Mouse (Mus musculus) CD8-positive naive resting alpha-beta T cell, adult 2 months (primary cell): ENCODE measurements around the gene Hspa1l.
"Not testable (repeated sequence)": the region's sequence is repeated elsewhere in the genome, so short reads cannot be mapped to it uniquely, and the experiment has no call there.

Source experiments
- DNase-seq, 2 experiments: peaks; one replicate each; pipeline ENCODE4 v3.0.0; 2022; ENCODE audit warnings: low read depth in 2 of 2, low spot score in 2 of 2

The Hspa1l gene

DNA sequence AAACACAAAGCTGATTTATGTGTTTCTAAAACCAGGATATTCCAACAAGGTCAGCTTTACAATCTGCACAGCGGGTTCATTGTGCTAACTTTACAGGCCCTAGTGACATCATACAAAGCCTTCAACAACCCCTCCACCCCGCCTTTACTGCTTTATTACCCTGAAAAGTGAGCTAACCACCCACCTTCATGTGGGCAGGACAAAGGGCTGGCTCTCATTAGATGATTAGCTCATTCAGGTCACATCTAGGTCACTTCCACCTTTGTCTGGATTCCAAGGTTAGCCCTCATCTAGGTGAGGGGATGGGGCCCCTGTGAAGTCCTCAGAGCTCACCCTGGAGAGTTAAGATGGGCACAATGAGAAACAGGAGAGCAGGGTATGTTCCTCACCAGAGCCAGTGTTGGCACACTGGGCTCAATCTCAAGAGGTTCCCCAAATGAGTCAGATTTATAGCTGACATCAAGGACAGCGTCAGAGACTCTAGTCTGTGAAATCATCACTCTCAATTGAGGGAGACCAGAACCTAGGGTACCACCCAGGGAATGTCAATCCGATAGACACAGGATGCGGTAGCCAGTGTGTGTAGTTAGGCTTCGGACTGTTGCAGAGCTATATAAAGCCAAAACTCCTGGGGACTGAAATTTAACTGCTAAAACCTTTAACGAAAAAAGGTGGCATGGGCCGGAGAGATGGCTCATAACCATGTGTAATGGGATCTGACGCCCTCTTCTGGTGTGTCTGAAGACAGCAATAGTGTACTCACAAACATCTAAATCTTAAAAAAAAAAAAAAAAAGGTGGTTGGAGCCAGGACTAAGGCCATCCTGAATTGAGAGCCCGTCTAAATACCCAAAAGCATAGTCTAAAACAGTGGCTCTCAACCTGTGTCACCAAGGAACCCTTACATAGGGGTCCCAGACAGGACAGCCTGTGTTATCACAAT lies 21.7 kb upstream of the Hspa1l start:
- DNase-seq: no peak

DNA sequence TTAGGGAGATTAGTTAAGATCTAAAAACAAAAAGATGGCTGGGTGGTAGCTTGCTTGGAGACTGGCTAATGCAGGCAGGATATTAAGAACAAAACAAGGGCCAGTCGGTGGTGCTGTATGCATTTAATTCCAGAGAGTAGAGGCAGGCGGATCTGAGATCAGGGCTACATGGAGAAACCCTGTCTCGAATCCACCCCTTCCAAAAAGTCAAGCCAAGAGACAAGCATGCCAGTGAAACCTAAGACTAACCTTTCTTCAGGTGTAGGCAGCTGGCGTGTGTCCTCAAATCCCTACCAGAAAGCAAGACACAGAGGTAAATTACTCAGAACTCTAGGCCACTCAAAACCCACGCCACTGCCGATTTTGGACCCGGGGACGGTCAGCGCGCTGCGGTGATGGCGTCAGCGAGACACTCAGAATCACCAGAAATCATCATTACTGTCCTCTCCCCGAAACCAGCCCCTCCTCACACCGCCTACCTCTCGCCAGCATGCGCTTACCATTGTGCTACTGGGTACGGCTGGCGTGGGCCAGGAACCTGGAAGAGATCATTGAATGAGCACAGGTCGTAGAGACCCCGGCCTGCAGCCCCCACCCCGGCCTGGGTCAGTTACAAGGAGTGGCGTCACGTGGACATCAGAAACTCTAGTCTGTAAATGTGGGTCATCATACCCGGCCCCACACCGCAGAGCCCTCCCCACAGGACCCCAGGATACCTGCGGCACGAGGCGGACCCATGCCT lies 20.7 kb upstream of the Hspa1l start:
- peak in 1 of 2 experiments; percentile 11 for DNase-seq

DNA sequence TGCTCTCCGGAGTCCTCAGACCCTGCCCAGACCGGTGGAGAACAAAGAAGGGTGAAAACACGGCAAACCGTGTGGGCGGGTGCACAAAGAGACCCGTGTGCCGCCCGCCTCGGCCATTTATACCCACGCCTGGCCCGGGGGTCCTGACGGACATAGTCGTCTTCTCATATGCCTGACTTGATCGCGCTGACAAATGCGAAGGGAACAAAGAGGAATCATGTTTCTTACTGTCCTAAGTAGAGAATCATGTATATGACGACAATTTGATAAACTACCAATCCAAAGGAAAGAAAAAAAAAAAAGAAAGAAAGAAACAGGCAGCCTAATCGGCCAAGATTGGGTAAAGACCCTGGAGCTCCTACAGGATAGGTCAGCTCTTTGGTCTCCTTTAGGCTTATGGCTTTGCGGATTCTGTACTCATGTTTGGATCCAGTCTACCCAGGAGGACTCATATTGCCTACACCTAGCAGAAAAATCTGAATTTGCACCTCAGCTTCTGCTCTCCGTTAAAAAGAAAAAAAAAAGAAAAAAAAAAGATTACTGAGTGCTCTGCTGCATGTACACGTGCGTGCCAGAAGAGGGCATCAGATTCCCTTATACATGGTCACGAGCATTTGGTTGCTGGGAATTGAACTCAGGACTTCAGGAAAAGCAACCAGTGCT lies 20.0 kb upstream of the Hspa1l start:
- peak; percentile 67 for DNase-seq

DNA sequence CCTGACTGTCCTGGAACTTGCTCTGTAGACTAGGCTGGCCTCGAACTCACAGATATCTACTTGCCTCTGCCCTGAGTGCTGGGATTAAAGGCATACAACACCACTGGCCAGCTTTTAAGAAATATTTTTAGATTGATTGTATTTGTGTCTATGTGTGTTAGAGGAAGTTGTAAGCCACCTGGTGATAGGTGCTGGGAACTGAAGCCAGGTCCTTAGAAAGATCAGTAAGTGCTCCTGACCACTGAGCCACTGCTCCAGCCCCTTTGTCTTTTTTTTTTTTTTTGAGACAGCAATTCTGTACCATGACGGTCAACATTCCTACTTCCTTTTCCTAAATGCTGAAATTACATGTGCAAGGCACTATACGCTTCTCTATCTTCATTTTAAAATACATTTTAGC lies 19.2 kb upstream of the Hspa1l start:
- DNase-seq: no peak

DNA sequence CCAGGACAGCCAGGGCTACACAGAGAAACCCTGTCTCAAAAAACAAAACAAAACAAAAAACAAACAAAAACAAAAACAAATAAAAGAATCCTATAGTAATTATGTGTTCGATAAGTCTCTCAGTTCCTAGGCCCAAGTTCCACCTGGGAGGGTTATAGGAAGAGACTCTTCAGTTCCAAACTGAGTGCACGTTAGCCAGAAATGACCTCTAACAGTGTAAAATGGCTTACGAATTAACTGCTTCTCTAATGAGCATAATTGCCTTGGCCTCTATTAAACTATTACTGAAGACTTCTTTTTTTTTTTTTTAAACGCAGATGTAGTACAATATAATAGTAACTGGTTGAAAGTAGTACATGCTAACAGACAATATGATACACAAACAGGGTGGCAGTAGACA lies 18.6 kb upstream of the Hspa1l start:
- no peak for DNase-seq

DNA sequence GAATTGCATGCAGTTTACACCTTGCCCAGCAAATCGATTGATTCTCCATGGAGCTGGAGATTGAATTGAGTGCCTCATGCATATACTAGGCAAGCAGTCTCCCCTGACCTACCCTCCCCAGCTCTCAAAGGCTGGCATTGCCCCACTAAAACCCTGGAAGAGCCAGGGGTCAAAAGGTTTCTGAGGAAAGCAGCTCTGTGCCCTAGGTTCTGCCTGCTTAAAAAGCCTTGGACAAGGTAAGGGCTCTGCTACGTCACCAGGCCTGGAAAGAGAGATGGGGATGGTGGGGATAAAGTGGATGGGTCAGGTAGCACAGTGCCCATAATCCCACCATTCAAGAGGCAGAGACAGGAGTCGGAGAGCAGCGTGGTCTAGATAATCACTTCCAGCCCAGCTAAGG lies 17.7 kb upstream of the Hspa1l start:
- no peak for DNase-seq

DNA sequence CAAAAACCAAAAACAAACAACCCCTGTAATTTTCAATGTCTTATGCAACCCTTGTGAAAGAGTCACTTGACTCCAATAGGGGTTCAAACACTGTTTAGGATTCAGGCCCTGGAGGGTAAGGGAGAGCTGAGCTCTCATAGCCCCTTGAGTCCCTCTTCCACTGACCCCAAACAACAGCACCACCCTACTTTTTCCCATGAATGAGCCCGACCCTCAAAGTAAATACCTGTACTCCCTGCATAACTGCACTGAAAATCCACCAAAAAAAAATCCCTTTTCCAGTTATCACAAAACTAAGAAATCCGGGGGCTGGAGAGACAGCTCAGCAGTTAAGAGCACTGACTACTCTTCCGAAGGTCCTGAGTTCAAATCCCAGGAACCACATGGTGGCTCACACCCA lies 16.6 kb upstream of the Hspa1l start:
- DNase-seq: no peak

DNA sequence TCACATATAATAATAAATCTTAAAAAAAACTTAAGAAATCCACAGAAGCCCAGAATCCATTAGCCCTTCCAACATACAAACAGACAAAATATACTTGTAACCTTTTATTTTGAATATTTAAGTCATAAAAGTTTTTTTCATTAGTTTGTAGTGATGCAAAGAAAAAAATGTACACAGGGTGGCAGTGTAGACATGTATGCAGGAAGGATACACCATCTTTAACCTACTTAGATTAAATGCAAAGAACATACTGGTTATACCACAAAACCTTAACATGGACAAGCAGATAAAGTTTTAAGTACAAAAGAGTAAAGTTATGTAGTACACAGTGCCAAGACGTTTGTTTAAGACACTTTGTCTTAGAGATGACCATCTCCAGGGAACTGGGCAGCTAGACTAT lies 16.2 kb upstream of the Hspa1l start:
- no peak for DNase-seq

DNA sequence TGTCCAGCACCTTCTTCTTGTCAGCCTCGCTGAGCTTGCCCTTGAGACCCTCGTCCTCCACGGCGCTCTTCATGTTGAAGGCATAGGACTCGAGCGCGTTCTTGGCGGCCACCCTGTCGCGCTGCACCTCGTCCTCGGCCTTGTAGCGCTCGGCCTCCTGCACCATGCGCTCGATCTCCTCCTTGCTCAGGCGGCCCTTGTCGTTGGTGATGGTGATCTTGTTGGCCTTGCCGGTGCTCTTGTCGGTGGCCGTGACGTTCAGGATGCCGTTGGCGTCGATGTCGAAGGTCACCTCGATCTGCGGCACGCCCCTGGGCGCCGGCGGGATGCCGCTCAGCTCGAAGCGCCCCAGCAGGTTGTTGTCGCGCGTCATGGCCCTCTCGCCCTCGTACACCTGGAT lies 15.2 kb upstream of the Hspa1l start:
- DNase-seq: not testable (repeated sequence)

DNA sequence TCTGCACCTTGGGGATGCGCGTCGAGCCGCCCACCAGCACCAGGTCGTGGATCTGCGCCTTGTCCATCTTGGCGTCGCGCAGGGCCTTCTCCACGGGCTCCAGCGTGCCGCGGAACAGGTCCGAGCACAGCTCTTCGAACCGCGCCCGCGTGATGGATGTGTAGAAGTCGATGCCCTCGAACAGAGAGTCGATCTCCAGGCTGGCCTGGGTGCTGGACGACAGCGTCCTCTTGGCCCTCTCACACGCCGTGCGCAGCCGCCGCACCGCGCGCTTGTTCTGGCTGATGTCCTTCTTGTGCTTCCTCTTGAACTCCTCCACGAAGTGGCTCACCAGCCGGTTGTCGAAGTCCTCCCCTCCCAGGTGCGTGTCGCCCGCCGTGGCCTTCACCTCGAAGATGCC lies 14.5 kb upstream of the Hspa1l start:
- not testable (repeated sequence) for DNase-seq

DNA sequence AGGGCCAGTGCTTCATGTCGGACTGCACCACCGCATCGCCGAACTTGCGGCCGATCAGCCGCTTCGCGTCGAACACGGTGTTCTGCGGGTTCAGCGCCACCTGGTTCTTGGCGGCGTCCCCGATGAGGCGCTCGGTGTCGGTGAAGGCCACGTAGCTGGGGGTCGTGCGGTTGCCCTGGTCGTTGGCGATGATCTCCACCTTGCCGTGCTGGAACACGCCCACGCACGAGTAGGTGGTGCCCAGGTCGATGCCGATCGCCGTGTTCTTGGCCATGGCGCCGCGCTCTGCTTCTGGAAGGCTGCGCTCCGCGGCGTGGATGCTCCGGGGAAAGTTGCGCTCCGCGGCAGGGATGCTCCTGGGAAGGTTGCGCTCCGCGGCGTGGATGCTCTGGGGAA lies 13.8 kb upstream of the Hspa1l start:
- DNase-seq: not testable (repeated sequence)

DNA sequence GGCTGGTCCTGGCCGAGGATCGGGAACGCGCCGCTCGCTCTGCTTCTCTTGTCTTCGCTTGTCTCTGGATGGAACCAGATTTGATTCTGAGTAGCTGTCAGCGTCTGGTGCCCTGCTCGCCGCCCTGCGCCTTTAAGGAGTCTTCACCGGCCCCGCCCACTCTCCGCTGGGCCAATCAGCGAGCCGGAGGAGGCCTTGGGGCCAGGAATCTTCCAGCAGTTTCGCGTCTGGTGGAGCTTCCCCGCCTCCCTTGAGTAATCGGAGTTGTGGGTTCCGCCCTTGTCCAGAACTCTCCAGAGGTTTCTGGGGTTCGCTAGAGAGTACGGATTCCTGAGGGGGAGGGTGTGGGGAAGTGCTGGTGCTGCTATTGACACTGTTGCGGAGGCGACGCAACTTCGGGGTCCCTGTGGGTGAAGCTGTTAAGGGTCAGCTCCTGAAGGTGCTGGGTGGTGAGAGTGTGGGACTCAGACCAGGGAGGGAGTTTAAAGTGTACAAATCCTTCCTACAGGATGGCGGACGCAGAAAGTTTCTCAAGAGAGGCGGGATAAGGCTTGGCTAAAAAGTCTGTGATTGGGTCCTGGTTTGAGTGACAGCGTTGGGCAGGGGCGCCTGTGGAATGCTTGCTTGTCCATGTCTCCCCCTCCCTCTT lies 13.2 kb upstream of the Hspa1l start, which contains the start of gene Hspa1b:
Hspa1b (minus strand) TSS at position 109 of the 649 bp plus-strand sequence.
- DNase-seq: peak; percentile 45 to 64

DNA sequence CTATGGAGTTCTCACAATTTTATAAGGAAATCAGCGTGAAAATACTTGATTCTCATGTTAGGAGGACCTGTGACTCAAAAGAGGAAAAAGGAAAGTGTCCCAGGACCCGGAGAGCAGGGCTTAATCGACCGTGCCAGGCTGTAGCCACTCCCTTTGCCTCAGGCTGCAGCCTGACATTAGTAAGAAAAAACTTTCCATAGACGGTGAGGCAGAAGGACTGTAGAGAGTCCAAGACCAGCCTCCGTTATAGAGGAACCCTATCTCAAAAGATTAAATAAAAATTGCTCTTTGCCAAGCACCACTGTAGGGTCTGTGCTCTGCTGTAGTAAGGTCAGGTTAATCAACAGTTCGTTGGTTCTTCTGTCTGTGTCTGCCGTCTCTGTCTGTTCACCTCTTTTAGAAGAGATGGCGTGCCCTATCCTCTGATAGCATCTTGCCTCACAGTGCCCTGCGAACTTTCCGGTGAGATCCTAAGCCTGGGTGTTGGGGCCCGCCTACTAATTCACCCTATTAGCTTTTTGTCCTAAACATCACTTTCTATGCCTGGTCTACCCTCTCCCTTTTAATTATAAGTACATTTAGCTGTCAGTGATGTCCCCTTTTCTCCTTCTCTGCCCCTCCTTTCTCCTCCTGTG lies 12.5 kb upstream of the Hspa1l start:
- no peak for DNase-seq

DNA sequence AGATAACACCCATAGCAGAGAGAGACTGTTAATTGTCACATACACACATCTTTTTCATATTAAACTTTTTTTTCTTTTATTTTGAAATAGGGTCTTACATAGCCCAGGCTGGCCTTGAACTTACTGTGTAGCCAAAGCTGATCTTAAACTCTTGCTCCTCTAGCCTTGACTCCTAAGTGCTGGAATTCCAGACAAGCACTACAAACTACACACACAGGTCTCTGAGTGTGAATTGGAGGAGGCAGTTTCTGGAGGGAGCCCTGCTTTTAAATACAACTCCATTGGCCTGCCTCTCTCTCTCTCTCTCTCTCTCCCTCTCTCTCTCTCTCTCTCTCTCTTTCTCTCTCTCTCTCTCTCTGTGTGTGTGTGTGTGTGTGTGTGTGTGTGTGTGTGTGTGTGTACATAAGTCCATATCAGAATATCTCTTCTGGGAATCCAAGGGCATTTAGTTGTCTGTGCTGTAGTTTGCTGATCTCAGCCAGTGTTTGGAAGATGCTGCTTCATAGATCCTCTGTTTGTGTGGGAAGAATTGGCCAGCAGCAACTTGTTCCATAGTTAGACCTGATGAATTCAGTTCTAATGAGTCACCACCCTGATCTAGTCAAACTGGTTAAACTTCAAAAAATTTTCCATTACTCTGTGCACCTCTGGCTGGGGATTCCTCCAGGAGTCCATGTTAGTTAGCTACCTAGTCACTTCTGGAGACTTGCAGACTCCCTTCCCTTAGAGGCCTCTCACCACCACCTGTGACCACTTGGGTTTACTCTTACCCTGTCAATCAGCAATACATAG lies 11.6 kb upstream of the Hspa1l start:
- no peak for DNase-seq

DNA sequence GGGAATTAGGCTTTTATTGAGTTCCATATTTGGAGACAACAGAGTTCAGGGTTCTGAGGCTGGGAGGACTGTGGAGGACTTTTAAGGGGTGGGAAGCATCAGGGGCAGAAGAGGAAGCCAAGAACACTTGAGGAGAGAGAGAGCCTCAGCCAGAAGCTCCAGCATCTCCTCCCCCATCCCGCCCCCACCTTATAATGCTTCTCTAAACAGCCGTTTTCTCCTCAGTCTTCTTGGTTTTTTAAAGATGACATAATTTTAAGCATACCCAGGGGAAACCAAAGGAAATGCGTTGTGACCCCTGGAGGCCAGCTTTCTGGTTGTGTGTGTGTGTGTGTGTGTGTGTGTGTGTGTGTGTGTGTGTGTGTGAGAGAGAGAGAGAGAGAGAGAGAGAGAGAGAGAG lies 10.4 kb upstream of the Hspa1l start:
- DNase-seq: no peak

DNA sequence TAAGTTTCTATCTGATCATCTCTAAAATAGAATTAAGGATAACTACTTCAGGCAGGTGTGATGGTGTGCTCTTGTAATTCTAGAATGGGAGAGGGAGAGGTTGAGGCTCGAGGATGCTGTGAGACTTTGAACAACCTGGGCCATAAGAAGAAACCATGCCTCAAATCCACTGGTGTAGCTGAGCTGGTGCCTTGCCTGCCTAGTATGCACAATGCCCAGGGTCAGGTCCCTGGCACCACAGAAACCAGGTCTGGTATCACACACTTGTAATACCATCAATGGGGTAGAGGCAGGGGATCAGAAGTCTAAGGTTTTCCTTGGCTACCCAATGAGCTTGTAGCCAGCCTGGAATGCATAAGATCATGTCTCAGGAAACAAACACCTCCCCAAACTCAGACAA lies 9.7 kb upstream of the Hspa1l start:
- DNase-seq: no peak

DNA sequence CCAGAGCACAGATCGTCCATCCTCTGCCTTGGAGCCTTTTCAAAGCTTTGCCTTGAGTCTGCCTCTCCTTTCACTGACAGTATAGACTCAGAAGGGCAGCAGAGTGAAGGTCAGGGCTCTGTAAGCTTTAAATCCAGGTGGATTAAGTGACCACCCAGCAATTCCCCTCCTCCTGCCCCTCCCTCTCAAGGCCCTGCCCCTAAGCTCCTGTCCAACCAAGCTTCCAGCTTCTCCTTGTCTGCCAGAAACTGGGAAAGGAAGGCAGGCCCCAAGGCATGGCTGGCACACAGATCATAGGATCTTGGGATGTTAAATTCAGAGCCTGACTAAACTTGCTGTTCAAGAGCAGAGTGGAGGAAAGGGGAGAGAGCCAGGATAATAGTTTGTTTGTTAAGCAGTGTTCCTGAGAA lies 7.9 kb upstream of the Hspa1l start:
- DNase-seq: no peak

DNA sequence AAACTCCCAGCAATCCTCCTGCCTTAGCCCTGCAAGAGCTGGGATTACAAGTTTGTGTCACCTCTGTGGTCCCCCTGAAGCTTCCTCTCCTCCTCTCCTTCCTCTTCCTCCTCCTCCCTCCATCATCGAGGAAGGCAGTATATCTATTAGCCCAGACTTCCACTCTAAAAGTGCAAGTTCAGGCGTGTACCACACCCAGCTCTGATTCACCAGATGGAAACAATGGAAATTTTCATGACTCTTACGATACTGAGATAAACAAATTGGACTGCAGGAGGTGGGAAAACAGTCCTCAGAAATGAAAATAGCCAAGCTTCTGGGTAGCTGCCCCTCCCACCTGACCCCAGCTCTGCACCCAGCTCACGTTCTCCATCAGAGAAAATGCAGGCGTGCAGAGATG lies 6.9 kb upstream of the Hspa1l start:
- no peak for DNase-seq

DNA sequence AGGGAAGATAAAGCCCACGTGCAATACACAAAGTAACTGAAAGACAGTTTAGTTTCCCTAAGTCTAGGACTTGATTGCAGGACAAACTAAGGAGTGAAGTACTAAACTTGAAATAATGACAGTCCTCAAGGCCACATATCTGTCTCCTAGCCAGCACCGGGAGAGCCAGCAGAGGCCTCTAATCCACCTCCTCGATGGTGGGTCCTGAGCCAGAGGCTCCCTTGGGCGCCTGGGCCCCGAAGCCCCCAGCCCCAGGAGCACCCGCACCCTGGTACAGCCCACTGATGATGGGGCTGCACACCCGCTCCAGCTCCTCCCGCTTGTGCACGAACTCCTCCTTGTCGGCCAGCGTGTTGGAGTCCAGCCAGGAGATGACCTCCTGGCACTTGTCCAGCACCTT lies 2.7 kb upstream of the Hspa1l start, which contains the start of gene Gm20481:
Gm20481 (plus strand) TSS at position 91 of the 400 bp plus-strand sequence.
- not testable (repeated sequence) for DNase-seq

DNA sequence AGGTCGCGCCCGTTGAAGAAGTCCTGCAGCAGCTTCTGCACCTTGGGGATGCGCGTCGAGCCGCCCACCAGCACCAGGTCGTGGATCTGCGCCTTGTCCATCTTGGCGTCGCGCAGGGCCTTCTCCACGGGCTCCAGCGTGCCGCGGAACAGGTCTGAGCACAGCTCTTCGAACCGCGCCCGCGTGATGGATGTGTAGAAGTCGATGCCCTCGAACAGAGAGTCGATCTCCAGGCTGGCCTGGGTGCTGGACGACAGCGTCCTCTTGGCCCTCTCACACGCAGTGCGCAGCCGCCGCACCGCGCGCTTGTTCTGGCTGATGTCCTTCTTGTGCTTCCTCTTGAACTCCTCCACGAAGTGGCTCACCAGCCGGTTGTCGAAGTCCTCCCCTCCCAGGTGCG lies 1.7 kb upstream of the Hspa1l start:
- DNase-seq: not testable (repeated sequence)
